Mouse (Mus musculus) embryonic facial prominence, embryonic 12.5 days (tissue): ENCODE results near the gene Cpm. TPM values are rescaled to one million over a fixed set of nuclear protein-coding genes. Genes with fewer than 3 reads are reported as not detected.

Source experiments
- polyA plus RNA-seq: library from polyadenylated mRNA; unstranded; fragments of >200 nt; fragmentation: Nextera tagmentation; extraction: Ambion mirVana; gene quantifications from 2 replicates; pipeline ENCODE4 v1.2.1, GENCODE M21; 2016

The Cpm gene
- polyA plus RNA-seq, 1 experiment from 2014 or later, result 20.4 TPM

Other genes starting within 250 kb of the Cpm start
- gene Cpsf6, start 249.5 kb upstream of the Cpm start, polyA plus RNA-seq, result 210 and 213 TPM in 2 replicates
- 55.0 and 55.9 TPM in 2 replicates for gene Mdm2, start 81.3 kb downstream of the Cpm start, polyA plus RNA-seq
- 39.5 TPM in 2 replicates for gene Slc35e3, start 116.9 kb downstream of the Cpm start, polyA plus RNA-seq
- gene Nup107, start 163.2 kb downstream of the Cpm start, polyA plus RNA-seq, result 77.8 and 85.3 TPM in 2 replicates
- gene Rap1b, start 216.5 kb downstream of the Cpm start, polyA plus RNA-seq, result 153 and 160 TPM in 2 replicates